Mouse (Mus musculus) spleen, adult 12 weeks (tissue): ENCODE measurements around the gene Plekha7.

Experiments
- DNase-seq: peaks from one replicate; pipeline ENCODE4 v3.0.0; 2022; ENCODE audit warnings: low spot score

The Plekha7 gene

DNA sequence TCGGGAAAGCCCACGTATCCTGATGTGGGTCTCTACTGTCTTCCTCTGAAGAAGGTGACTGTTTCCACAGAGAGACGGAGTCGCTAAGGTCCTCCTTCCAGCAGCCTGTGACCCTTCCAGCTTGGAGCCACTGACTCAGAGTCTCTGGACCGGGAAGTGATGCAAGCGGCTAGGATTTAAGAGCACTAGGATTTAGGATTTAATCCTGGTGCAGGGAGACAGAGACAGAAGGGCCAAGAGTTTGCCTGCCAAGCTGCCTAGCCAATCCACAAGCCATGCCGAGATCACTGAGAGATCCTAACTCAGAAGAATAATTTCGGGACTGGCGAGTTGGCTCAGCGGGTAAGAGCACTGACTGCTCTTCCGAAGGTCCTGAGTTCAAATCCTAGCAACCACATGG, 59.6 kb downstream of the Plekha7 start:
- no peak for DNase-seq

DNA sequence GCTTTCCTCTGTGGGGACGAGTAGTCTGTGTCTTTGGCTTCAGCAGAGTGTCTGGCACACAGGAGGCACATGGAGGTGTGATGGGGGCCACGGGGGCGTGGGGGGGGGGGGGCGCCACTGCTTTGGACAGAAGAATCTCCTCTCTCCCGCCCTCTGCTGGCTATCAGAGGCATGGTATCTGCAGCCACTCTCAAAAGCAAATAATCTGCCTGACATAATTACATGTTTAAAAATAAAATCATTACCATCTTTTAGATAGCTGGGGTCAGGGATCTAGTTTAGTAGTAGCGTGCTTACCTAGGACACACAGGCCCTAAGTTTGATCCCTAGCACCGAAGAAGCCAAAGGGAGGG, 60.8 kb downstream of the Plekha7 start:
- DNase-seq = no peak

DNA sequence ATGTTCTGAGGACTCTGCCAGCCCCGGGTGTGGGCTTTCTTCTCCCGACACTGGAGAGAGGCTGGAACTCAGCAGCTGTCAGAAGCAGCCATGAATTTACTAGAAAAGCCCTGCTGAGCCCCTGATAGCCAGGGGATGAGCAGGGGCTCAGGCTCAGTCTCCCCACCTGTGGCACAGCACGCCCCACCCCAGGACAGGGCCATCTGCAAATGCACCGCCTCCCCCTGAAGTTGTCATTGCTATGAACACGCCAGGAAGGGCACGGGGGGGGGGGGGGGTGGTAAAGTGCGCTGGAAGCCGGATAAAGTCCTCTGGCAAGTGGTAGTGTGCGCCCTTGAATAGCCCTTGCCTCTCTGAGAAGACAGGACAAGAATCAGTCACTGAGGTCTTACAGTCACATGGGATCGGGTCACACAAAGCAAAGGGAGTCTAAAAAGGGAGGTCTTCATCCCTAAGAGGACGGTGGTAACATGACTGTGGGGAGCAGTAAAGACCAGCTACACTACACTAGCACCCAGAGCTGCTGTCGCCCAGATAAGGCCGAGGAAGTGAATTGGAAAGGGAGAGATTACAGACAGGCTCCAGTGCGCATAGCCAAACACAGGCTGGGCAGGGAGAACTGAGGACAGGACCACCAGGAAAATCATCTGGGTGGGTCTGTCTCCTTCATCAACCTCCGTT, 61.3 kb downstream of the Plekha7 start:
- DNase-seq = no peak

DNA sequence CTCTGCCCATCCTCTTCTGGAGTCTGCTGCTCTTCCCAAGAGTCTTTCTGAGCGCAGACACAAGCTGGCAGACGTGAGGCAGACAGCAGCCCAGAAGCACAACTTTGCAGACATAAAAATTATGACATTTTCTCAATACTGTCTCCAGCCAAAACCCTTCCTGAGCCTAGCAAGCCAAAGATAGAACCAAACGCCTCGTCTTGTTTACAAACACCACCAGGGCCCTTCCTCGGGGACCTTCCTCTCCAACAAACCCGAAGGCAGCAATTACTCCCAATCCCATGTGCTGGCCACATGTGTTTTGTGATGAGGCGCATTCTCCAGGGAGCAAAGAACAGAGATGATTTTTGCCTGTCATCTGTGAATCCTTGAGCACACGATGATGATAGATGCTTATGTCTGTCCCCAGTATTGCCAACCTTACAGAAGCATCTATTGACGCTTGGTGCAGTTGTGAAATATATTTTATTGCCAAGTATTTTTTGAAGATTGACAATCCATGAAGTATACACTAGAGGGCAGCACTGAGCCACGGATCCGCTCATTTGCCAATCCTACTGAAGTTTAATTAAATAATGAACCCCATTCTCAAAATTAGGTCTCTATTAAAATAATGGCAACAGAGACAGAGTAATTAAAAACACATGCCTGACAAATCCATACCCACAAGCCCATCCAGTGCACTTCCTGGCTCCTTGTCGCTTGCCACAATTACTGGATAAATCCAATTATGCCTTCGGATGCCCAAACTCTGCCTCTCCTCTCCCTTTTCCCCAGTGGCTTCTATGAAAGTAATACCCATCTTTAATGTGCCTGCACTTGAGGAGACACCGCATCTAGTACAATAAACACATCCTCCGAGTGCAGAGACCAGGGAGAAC, 62.1 kb downstream of the Plekha7 start:
- no peak for DNase-seq

DNA sequence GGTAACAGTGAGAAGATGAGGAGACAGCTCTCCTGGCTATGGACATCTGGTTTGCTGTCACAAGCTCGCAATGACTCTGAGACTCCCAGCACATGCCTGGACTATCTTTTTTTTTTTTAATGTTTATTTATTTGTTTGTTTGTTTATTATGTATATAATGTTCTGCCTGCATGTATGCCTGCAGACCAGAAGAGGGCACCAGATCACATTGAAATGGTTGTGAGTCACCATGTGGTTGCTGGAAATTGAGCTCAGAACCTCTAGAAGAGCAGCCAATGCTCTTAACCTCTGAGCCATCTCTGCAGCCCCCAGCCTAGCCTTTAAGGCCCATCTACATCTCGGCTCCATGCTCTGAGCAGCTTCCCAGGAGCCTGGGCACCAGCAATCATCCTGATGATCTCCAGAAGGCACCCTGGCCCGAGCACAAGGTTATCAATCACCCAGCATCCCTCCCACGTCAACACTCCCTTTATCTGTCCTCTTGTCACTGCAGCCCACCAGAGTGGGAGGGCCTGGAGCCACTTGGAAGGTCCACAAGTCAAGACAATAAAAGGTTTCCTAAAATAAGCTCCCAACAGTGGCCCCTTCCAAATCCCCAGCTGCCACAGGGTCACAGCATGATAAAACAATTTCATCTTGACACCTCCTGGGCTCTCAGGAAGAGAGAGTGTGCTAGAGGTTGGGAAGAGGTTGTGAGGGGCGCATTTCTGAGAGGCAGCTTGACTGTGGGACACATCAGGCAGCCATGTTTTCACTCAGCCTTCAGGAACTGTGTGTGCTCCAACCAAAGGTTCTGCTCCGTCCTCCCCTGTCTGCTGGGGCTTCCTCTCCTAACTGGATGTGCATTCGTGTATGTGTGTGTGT, 63.6 kb downstream of the Plekha7 start:
- DNase-seq = no peak

DNA sequence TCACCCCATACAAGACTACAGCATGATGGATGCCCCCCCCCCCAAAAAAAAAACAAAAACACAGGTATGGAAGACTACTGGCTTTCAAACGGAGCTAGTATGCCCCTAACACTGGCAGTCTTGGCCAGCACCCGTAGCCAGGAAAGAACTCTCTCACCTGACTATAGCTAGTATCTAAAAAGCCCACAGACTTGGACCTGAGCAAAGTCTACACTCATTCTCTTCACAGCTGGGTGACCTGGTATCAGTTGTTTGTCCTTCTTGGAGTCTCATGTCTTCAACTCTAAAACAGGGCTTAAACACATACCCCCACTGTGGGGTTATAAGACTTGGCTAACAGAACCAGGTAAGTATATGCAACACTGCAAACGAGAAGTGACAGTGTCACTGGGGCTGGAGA, 65.4 kb downstream of the Plekha7 start:
- DNase-seq = no peak

DNA sequence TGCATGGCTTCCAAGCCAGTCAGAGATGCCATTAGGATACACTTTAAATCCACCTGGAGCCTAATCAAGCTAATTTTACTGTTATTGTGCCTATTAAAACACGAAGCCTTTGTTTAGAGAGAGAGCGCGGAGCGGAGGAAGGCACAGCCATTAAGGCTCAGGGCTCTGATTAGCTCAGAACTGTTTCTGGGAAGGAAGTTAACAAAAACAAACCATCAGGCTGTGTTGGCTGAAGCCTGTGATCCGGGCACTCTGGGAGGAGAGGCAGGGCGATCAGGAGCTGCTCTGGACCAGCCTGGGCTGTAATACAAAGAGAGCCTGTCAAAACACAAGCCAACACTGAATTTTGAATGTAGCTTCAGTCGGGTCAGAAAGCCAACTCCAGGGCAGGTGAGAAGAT, 66.6 kb downstream of the Plekha7 start:
- DNase-seq = no peak

DNA sequence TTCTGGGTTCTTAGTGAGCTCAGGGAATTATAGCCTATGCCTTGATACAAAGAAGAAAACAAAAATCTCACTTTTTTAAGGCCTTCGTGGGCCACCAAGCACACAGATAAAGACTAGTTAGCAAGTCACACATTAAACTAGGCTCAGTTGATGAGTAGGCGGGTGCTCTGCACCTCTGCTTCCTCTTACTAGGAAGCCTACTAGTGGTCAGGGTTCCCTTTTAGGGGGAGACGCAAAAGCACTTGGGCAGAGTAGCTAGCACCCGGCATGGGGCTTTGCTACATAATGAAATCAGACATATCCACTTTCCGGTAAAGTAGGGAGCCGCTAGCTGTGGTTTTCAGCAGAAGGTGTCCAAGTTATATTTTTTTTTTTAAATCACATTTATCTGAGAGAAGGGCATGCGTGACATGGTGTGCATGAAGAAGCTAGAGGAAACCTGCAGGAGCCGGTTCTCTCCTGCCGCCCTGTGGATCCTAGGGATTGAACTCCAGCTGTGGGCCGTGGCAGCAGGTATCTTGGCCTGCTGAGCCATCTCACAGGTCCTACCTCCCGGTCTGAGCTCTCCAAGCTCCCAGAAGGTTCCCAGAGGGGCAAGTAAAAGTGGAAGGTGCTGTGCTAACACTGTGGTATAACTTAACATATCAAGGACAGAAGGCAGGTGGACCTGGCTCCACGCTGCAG, 67.2 kb downstream of the Plekha7 start:
- no peak for DNase-seq

DNA sequence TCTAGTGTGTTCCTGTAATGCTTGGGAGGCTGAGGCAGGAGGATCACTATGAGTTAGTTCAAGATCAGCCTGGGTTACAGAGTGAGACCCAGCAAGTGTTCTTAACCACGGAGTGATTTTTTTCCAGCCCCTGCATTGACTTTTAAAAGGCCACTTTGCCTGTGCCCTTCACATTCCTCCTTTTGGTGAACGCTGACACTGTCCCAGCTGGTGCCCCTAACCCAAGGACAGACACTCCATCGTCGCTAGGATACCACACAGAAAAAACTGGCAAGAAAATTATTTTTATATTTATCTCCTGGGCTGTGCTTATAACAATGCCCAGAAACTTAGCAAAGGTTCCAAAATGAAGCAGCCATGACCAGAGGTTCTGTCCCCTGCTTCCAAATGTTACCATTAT, 67.8 kb downstream of the Plekha7 start:
- no peak for DNase-seq

DNA sequence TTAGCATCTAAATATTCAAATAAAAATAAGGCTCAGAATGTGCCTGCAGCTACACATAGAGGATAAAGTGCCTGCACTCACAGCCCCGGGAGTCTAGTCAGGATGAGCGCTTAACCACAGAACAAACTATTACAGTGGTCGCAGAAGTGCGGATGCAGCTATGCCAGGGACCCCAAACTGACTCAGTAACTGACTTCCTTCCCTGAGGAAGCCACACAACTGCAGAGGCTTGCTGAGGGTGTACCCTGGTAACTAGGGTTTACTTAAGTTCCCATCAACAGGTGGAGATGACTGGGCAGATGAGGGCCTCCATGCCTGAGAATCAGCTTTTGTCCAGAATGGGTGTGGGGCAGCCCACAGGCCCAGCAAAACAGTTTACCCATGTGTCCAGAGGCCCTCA, 69.9 kb downstream of the Plekha7 start:
- no peak for DNase-seq

DNA sequence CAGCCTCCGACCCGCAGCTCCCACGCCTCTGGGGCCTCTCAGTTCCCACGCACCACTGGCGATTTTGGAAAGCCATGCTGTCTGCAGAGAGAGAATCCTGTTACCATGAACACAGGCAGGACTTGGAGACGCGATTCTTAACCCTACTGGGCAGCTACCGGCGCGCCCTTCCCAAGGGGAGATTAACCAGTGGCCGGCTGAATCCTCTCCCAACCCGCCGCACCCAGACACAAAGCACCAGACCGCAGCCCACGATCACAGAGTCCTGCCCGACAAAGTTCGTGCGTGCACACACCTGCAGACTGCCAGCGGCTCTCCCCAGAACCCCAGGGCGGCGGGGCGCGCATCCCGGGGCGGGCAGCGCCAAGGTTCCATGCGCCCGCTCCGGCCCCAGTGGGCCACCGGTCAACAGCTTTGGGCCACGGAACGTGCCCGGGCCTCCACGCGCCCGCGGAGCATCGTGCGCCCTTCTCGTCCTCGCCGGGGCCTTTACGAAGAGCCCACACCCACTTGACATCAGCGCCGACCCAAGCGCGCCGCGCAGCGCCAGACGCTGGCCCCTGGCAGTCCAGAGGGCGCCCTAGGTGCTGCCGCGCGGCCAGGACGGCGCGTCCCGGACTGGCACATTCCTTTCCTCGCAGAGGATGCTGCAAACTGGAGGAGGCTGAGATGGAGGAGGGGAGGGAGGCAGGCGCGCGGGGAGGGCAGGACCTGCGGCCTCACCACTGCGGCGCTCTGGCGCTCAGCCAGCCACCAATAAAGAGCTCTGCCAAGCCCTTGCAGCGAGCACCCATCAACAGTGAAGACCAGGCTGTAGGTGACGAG, 70.8 kb downstream of the Plekha7 start:
- DNase-seq = no peak

DNA sequence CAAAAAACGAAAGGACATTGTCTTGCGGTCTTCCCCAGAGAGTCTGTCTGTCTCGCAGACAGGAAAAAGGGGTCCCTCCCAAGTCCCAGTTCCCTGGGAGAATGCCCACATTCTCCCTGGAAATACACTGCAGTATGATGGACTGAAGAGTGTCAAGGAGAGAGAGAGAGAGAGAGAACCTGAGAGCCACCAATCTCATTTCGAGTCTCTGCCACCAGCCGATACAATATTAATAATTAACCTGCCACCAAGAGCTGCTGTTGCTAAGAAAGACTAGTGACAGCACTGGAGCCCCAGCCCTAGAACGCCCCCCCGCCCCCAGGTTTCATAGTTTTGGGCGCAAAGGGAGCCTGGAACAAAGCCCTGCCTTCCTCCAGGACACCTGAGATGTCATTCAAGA, 71.6 kb downstream of the Plekha7 start:
- no peak for DNase-seq

DNA sequence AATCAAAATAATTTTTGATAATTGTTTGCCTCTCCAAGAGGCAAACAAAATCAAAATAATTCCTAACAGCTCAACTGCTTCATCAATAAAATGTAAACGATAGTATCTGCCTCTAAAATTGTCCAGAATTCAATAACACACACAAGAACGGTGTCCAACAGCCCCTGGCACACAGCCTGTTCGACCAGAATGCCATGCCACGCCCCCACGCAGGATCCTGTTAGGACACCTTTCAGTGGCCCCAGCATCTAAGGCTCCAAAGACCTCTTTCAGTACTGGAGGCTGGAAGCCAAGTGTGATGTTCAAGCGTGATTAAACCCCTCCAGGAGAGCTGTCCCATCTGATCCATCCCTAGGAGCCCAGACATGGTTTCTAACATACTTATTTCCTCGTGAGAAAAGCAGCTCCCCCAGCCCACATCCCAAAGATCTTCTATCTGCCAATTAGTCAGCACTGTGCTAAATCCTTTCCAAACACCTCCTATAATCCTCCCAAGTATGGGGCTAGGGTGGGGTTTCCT, 73.8 kb downstream of the Plekha7 start:
- no peak for DNase-seq

DNA sequence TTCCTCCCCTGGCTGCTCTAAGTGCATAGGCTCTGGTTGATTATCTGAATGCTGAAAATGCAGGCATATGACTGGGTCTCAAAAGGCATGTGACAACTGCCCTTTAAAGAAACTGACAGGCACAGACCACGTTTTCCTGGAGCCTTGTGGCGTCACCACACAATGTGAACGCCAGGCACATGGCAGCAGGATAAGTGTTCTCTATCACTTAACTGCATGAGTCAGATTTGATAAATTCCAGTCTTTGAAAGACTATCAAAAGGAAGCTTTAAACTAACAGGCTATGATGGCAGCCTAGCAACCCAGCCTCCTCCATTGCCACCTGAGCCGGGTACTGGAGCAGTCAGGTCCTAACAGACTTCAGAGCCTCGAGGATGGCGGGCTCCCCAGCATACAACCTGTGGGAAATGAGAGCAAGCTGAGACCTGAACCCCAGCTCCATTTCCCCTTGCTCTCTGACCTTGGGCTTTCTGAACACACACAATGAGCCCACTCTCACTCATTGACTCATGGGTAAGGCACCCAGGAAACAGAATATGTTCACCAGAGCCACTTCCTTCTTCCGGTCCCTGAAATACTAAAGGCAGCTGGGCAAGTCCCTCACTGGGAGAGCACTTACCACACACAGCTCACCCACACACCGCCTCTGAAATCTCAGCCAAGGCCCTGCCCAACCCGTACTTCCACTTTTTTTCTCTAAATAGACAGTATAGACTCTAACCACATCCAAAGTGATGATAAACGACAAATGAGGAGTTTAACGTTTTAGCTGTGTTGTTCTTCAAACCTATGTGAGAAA, 77.2 kb downstream of the Plekha7 start:
- DNase-seq = no peak

DNA sequence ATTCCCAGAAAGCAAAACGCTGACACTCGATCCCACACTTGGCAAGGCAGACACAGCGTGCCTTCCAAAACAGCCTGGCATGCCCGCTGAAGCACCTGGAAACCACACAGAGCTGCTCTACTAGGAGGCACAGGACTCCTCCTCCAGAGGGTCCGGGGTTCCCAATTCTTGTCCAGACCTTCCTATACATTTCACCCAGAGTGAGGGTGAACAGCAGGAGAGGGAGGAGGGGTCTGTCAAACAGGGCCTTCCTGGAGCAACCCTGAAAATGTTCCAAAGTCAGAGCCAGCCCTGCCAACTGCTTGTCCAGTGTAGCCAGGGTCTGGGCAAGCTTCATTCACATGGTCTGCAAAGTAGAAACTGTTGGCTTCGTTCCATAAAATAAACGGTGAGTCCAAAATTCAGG, 81.3 kb downstream of the Plekha7 start:
- no peak for DNase-seq

DNA sequence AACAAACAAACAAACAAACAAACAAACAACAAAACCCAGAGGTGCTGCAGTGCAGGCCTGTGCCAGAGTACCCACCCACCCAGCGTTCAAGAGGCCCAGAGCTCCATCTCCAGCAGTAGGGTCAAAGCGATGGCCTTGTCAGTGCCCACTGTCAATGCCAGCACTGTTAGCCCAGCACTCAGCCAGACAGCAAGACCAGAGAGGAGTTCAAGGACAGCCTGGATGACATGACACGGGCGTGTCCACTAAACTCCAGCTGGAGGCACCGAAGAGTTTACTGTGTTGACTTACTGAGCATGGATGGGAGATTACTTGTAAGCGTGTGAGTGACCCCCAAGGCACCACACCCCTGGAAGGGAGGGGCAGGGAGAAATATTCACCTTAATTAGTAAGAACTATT, 81.9 kb downstream of the Plekha7 start:
- DNase-seq = no peak

DNA sequence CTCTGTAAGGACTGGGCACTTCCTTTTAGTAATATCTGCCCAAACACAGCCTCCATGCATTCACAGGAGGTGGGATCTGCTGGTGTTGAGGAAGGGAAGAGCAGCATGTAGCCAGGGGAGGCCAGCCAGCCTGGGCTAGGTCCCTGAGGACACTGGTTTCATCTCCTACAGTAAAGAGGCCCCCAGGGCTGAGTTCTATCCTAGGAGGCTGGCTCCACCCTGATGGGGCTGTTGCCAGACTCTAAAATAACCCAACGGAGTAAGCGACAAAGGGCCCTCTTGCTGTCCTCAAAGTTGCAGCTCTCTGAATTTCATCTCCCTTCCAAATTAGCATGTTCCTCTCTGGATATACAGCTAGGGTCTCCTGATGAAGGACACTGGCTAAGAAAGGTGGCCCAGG, 83.6 kb downstream of the Plekha7 start:
- no peak for DNase-seq

DNA sequence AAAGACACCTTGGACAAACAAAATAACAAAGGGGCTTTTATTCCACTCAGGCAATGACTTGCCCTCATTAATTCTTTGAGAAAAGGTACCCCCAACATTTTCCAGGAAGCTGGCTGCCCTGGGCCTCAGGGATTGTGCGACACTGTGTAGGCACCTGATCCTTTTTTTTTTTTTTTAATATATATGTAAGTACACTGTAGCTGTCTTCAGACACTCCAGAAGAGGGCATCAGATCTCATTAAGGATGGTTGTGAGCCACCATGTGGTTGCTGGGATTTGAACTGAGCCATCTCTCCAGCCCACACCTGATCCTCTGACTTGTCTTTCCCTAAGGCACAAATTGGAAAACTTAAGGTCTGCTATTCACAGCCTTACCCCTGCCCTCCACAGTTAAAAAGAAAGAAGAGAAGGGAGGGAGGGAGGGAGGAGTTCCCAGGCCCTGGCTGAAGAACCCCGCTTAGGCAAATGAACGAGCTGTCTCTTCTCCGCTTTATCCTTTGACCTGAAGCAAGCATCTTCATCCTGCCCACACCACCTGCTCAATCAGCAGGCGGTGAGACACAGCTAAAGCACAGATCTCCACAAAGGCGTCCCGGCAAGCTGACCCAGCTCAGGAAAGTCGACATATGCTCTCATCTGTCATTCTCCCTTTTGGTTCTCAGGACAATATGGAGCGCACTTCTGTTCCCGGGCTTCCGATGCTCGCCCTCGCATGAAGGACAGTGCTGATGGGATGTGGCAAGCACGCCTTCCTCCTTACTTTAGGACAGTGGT, 85.0 kb downstream of the Plekha7 start:
- no peak for DNase-seq

DNA sequence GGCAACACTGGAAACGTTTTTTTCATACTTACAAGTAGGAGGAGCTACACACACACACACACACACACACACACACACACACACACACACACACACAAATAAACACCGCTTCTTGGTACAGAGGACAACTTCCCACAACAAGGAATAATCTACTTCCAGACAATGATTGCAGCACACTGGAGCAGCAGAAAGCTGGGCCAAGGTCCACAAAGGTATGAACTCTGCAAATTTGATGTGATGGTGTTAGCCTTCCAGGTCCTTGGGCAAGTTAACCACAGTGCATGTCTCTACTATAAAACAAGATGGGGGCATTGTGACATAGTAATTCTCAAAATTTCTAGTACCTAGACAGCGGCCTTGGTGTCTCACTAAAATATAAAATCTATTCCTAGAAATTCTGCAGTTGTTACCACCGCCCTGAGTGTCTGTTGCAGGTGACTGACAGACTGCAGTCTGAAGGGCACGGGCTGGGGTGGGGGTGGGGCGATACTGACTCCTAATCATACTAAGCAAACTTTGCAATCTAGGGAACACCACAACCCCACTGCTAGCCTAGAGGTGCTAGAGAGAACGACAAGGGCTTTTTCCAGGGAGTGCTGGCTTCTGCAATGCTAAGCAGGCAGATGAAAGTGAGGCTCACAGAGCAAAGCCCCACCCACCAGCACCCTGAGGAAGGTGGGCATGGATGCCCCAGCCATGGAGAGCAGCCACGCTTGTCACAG, 85.7 kb downstream of the Plekha7 start:
- no peak for DNase-seq
